Mouse (Mus musculus) left cerebral cortex, adult 18-20 months (tissue): ENCODE measurements around the gene Fyn. TPM values are rescaled to one million over a fixed set of nuclear protein-coding genes. Genes with fewer than 3 reads are reported as not detected.

ENCODE experiments used
- DNase-seq, 2 experiments: peaks; one replicate each; pipeline ENCODE4 v3.0.0; 2021 to 2022; ENCODE audit warnings: low spot score in 2 of 2, mixed read lengths in 1 of 2
- total RNA-seq, 2 experiments: library from RNA; stranded (reverse); gene quantifications; 2 replicates each; pipeline ENCODE4 v1.2.3; 2021

The Fyn gene
- total RNA-seq, 2 experiments from 2014 or later = 107 TPM

DNA sequence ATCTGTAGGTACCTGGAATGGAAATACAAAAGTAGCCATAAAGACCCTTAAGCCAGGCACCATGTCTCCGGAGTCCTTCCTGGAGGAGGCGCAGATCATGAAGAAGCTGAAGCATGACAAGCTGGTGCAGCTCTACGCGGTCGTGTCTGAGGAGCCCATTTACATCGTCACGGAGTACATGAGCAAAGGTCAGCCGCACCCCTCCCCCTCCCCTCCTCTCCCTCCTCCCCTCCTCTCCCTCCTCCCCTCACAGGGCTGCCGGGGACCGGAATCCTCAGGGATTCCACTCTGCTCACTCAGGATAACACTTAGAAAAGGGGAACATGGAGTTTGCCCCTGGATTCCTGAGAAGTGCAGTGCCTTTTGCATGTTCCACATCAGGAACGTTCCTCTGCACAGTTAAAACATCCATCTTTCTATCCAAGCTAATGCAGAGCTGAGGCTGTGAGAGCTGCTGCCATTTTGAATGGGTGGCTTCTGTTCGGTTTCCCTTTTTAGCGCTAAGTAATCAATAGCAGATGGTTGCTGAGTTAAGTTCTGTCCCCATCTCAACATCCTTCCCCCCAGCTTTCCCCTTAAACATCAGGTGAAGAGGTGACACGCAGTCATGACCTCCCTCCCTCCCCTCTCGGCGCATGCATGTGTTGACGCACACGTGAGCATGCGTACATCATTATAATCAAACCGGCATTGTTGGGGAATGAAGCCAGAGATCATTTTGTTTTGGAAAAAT is 163.5 kb downstream of the Fyn start:
- DNase-seq = no peak

DNA sequence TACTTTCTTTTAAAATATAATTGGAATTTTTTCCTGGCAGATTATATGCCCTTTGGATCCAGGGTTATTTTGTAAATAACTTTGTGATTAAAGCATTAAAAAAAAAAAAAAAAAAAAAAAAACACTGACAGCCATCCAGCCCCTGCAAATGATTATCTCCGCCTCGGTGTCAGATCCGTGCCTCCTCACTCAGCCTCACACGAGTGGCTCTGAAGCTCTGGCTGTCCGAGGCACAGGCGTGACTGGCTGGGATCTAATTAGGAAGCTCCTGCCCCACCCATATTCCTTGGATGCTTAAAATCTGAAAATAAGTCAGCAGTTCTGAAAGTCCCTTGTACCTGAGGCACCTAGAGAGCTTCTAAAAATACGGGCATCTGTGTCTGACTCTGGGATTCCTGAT is 164.2 kb downstream of the Fyn start:
- DNase-seq = no peak

DNA sequence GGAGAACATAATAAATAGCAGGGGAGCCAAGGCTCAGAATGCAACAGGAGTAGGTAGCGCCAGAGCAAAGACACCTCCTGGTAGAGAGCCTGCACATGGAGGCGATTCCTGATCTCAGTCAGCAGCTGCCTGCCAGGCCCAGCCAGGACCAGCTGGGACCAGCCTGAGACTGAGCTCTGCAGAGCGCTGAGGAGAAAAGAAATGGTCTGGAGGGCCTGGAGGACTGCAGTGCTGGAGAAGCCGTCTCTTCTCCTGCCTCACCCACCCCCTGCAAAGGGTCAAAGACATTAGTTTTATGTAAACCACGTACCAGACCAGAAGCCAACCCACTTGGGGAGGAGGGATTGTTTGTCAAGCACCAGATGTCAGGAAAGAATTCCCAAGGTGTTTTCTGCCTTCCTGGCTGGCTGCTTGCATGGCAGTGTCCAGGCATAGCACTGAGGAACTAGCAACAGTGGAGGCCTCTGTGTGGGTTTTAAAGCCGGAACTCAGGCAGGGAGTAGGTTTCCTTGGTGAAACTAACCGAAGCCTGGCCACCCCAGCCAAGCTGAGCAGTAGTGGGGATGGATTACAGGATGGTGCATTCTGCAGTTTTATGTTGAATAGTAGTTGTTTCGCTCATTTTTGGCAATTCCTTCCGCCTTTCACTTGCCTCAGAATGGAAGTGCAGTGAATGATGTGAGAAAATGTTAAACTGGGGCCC is 165.8 kb downstream of the Fyn start:
- DNase-seq = peak in 1 of 2 experiments; percentile 35

DNA sequence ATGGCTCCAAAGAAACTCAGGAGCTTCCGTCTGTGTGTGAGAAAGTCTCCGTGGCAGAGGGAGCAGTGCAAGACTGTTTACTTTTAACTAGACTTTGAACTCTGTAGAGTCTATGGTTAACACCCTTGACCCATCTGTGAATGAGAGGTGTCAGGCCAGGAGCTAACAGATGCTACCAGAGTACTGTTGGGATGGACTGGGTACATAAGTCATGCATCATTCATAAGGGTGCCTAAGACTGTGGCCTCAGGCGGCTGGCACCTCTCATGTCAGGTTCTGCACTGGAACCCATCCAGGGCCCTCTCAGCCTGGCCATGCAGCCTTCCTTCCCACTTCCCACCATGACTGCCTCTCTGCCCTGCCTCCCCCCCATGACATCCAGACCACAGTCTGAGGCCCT is 166.7 kb downstream of the Fyn start:
- no peak for DNase-seq

DNA sequence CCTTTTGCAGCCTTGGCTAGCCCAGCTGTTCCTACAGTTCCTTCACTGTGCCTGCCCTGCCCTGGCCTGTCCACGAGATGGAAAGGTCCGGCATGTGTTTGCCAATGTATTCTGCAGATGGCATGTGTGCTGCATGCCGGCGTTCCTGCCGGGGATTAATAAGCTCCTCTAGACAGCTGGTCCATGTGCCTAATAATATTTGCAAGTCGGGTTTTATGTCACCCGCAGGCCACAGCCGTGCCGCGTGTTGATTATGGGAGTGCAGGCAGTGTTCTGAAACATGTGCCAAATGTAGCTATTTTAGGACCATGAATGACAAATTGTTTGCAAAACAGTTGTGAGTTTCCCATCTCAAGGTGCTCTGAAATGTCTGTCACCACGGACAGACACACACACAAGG is 167.6 kb downstream of the Fyn start:
- DNase-seq = no peak

DNA sequence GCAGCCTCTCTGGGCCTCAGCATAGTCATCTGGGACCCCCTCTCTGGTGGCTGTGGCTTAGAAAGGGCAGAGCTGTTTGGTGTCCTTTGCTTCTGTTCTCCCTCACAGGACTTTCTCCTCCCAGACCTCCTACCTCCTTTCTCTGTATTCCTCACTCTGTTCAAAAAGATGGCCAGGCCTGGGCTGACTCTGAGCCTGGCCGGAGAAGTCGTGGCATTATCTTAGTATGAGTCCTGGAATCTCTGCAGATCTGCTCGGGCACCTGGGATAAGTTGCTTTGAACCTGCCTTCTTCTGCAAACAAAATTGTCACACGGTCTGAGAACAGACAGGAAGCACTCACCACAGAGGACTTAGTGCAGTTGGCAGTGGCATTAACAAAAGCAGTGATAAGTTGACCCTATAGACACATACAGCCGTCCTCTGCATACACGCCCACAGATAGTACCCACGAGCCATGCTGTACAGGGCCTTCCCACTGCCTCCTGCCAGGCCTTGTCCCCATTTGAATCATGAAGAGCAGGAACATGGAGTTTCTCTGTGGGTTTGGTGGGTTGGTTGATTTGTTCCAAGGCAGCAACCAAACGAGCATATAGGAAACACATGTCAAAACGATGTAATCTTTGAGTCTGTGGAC is 171.5 kb downstream of the Fyn start:
- DNase-seq = no peak

DNA sequence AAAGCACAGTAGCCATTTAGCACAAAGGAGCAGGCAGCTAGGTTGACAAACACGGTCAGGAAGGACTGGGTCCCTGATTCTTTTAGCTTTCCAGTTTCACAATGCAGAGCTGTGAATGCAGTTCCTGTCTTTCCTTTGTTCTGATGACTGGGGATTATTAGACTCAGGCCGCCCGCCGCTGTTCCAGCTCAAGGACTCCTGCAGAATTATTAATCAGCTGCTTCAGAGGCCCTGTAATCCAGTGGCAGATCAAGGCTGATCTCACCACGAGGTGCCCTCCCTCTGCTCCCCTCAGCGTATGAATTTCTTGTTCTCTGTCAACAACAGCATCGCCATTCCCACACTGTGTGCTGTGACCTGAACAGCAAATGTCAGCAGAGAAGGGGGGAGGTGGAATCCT is 172.3 kb downstream of the Fyn start:
- DNase-seq = peak in 1 of 2 experiments; percentile 24

DNA sequence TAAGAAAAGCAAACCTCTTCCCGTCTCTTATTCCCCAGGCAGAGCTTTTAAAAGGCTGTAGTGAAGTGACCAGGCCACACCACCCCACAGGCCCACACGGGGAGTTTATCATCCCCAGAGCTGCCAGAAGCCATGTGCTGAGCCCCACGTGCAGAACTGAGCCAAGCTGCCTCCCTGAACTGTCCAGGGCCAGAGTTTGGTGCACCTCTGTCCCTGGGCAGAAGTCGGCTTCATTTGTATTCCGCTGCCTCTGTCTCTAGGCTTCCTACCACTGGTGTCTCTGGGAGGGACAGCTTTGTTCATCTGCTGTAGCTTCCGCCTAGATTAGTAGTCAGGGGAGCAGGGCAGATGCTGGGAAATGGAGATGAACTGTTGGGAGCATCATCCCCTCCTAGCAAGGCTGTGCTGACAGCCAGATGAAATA is 172.8 kb downstream of the Fyn start:
- no peak for DNase-seq

DNA sequence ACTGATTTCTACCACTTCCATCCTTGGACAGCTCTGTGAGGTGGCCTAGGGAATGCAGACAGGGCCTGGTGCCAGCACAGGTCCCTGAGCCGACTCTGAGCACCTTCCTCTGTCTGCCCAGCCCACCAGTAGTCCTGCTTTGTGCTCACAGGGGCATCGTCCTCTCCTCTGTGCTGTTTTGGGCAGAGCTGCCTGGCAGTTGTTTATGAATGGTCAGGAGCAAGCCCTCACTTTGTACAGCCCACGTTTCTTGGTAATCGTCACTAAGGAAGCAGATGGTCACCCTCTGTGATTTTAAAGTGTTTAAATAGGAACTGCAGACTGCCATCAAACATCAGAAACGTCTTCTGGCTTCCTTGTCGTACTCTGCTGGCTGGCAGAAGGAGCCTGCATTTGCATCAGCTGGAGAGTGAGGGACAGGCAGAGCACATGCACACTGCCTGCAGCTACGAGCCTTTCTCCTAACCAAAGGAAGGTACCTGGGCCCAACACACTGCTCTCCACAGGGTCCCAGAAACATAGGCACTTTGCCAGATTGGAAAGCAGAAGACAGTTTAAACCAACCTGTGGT is 173.4 kb downstream of the Fyn start:
- peak; percentile 37 to 51 for DNase-seq

DNA sequence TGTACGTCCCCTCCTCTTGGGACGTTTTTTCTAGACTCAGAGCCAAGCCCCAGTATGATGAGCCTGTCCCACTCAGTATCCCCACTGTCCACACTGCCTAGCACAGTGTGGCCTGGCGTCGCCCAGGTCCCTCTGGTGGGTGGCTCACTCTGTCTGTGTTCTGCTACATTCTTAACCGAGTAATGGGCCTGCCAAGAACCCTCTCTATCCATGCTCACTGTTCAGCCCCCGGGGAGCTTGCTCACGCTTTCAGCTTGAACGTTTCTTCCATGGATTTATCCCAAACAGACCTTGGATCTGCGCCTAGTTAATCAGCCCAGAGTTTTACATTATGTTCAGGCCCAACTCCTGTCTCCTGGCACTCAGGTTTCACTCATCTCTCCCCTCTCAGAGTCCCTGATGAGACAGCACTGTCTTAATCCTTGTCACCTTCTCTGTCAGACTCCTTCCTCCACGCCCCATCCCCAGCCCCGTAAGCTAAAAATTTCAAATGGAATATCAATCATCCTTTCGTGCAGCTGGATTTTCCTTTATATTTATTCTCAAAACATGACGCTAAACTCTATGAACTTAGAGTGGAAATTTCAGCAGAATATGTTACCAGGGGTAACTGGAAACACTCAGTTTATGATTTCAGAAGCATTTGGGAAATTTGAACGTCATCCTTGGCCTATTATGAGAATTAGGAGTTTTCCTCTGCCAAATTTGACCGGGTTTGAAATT is 174.0 kb downstream of the Fyn start:
- DNase-seq = peak in 1 of 2 experiments; percentile 11

DNA sequence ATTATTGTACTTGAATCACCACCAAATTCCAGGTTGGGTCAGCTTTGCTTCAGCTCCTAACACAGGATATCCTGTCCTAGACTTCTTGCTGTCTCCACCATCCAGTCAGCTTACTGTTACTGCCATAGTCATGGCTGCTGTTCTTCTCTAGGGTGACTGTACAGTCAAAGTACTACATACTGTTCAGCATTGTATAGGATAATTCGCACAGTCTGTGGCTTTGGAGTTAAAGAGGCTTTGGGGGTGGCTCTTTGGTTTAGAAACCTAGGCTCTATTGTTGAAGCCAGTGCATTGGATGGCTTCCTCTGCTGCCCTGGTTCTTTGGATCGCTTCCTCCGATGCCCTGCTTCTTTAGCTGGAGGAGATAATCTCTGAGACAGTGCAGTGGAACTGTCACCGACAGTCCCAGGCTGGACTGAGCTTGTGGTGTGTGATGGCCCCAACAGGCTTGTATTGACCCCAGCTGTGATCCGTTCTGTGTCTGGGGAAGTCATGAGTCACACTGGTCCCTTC is 174.7 kb downstream of the Fyn start:
- DNase-seq = no peak

DNA sequence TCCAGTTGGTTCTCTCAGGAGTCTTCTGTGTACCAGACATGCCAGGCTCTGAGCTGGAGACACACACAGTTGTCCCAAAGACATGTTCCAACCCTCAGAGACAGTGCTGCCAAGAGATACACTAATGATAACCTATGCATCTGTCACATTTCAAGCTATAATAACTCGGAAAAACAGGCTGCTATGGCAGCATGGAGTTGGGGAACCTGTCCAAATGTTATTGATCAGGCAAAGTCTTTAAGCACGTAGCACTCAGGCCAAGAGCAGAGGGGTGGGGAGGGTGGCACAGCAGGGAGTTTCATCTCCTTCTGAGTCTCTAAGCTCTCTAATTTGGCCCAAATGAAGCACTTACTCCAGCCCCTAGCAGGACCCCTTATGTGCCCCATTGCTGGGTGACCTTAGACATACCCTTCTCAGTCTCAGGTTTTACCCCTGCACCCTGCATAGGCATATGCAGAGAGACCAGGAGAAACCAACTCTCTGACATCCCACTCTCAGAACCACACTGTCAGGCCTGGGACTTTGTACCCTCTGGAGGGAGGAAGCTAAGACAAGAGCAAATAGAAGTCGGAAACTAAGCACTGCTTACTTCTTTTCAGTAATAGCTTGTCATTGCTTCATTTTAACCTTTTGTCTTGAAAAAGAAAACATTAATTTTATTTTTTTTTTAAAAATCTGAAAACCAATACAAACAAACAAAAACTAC is 178.9 kb downstream of the Fyn start:
- no peak for DNase-seq

DNA sequence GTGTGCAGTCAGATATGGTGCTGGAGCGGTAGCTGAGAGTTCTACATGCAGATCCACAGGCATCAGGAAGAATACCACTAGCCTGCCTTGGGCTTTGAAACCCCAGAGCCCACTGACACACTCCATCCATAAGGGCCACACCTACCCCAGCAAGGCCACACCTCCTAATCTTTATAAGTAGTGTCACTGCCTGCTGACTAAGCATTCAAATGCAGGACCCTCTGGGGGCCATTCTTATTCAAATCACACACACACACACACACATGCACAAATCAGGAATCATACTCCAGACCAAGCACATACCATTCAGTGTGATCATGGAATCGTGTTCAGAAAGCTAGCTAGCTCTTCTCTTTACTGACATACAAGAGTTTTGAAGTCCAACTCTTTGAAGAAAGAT is 182.1 kb downstream of the Fyn start:
- DNase-seq = no peak

DNA sequence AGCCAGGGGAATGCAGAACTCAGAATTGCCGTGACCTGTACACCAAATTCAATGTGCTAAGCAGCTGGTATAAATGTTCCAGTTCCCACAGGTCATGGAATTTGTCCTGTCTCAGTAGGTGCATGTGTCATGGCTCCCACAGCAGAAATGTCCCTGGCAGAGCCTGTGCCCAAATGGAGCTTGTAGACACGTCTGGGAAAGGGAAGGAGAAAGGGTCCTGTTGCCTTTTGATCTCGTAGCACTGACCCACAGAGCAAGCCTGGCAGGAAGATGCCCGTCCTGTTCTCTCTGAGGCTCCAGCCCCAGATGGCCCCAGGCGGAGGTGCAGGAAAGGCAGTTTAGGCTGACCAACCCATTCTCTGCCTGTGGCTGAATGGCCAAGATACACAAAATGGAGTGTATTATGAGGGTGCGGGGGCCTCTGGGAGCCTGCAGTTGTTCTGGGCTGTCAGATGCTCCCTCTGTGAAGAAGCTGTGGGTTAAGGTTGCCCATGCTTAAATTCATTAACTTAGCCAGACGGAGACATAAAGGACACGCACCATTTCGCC is 183.1 kb downstream of the Fyn start:
- no peak for DNase-seq

DNA sequence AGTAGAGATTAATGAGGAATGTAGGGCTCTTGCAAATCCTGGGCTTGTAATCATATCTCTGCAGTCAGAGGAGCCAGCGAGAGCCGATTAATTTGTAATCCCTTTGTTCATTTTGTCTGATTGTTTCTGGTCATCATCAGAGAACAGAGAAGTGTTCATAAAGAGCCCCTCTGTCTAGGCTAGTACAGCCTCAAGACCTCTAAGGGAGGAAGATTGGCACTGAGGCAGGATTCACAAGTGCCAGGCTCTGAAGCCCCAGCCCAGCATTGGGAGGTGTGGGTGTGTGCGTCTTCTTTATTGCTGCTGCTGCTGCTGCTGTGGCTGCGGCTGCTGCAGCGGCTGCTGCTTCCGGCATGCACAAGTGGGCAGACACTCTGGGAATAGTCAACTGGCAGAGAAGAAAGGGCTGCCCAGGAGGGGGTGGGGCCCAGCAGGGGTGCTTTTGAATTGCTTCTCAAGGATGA is 183.7 kb downstream of the Fyn start:
- DNase-seq = no peak

DNA sequence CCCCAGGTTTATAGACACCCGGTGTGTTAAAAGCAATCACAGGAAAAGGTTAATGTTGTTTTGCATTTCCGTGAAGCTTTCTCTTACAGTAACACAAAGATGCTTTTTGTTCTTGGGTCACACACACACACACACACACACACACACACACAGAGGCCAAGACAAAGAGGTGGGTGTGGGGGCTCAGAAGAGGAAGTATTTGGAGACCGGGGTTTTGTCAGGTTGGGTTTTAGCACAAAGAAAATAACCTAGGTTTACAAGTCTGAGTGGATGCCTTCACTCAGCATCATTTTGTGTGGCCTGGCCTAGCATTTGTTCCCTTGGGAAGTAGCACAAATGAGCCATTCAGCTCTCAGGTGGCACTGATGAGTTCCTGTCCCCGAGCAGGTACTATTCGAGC is 184.2 kb downstream of the Fyn start:
- no peak for DNase-seq

DNA sequence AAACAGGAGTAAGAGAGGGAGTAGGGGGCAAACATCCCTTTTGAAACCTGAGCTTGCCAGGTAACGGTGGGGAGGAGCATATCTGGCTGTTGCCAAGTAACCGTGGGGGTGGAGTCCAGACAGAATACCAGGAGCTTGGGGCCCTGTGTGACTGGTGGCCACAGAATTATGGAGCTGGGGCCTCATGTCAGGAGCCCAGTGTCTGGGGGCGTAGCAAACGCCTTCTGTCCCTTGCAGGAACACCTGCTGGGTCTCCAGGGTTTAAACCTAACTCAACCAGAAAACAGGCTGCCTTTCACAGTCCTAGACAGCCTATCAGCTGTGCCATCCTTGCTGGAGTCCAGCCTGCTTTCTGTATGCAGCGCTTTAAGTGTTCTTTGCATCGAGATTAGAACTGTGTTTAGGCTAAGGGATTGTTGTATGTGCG is 186.6 kb downstream of the Fyn start:
- no peak for DNase-seq

DNA sequence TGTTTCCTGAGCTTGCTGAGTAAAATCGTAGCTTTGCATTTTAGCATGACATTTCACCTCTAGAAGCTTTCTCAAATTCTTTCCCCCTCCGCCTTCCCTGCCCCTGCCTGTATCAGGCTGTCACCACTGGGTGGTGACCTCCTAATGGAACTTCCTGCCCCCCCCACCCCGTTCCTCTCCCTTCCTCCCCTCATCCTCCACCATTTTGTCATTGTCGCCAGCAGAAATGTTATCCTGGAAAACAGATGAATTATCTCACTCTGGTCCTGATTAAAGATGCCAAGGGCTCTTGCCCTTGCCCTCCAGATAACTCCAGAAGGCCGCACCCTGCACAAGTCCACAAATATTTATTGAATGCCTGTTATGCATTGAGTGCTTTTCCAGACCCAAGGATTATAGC is 187.1 kb downstream of the Fyn start:
- DNase-seq = no peak

DNA sequence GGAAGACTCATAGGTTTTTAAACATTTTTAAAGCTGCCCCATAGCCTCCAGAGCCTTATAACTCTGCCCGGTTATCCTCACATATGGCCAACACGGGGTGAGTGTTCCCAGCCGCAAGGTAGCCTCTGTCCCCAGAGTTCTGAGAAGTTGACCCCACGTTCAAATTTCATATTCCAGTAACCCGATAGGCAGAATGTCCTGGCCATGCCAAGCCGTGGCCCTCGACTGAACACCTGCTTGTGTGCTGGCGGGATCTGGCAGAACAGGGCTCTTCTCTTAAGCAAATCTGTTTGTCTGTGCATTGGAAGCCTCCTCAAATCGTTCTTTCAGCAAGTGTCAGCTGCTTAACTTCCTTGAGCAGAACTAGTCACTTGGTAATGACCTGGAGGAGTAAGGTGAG is 188.7 kb downstream of the Fyn start:
- no peak for DNase-seq

DNA sequence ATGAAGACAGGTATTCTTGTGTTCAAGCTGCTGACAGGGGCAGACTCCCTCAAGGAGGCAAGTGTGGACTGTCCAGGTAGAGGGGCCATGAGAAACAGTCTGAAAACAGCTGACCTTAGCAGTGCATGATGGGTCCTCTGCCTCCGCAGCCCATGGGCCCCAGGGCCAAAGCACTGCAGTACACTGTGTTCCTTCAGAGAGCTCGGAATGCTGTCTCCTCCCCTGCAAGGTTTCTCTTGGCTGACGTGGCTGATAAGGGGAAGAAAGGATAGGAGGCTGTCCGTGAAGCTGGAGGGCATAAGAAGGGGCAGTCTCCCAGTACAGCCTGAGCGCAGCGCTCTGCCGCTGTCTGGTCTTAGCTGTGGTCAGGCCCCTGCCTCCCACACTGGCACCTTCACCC is 189.2 kb downstream of the Fyn start:
- DNase-seq = no peak
